Mouse (Mus musculus) liver, embryonic 14.5 days (tissue): ENCODE data around the gene Pofut1.

ENCODE experiments used
- CTCF ChIP-seq: IDR thresholded peaks from 2 replicates; pipeline ENCODE4 v1.5.1; 2016; ENCODE audit warnings: antibody characterized with exemption, low read depth, control low read depth
- EP300 ChIP-seq: IDR thresholded peaks from 2 replicates; pipeline ENCODE4 v1.6.1; 2016; ENCODE audit warnings: antibody characterized with exemption, low read depth

GRCm38 (mm10) chr2:153209286-153209685, 32.0 kb upstream of the Pofut1 start:
- no peak for TF ChIP-seq CTCF
- no peak for TF ChIP-seq EP300
